Mouse (Mus musculus) liver, adult 2 months (tissue): Measurements from ENCODE around the gene Clec10a.

Experiments used
- CTCF ChIP-seq: fragments of 200-500 bp; IDR thresholded peaks from 2 replicates; pipeline ENCODE4 v1.5.1; 2011; ENCODE audit warnings: low read depth, low read length, control low read depth
- POLR2A ChIP-seq: fragments of 200-500 bp; IDR thresholded peaks from 2 replicates; pipeline ENCODE4 v1.6.1; 2011; ENCODE audit warnings: low read length, control low read depth; ENCODE audit not compliant: insufficient read depth; ENCODE audit errors: extremely low read depth

- TF ChIP-seq CTCF, result no peak
- no peak for TF ChIP-seq POLR2A
These were observed 60.1 kb downstream of the Clec10a start for GRCm38 (mm10) chr11:70216103-70216502.
